Mouse (Mus musculus) urinary bladder, adult 18-20 months (tissue): ENCODE data around the gene Myoz2.
A peak's percentile ranks its signal among the peaks of the same experiment; 100 is the strongest.

Source experiments
- DNase-seq, 2 experiments: peaks; one replicate each; pipeline ENCODE4 v3.0.0; 2022; ENCODE audit warnings: low spot score in 2 of 2, mixed read lengths in 2 of 2

Myoz2 gene

GRCm38 (mm10) chr3:123007386-123007785, 27.4 kb downstream of the Myoz2 start:
- no peak for DNase-seq

DNA sequence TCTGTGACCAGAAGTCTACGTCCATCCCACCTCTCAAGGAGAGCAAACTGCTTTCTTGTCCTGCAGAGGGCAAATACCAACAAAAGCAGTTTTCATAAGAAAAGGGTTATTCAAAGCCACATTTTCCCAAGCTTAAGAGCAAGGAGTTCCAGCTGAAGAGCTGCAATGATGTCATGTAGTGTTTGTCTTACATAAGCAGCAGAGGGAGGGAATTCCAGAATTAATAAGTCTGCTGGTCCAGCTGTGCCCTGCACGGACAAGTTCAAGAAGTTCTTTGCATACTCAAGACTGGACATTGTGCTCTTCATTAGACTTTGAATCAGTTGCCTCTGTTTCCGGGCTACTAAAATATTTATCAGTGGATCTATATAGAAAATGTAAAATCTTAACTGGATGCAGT, 33.8 kb downstream of the Myoz2 start:
- no peak for DNase-seq

GRCm38 (mm10) chr3:122998511-122998910, 36.3 kb downstream of the Myoz2 start:
- DNase-seq, result no peak

DNA sequence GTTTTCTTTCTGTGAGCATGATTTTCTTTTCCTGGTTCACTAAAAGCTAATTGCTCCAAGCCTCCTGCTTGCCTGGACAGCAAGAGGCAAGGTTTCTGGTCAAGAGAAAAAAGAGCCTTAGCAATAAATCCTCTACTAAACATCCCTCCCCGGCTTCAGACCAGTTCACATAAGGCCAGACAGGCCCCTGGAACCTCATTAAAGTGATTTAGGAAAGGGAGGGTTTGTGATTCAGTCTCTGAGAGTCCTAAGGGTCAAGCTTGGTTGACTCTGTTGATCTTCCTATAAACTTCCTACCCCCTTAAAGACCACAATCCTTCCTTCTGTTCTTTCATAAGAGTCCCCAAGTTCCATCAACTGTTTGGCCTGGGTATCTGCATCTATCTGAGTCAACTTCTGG, 37.8 kb downstream of the Myoz2 start:
- DNase-seq, result no peak

DNA sequence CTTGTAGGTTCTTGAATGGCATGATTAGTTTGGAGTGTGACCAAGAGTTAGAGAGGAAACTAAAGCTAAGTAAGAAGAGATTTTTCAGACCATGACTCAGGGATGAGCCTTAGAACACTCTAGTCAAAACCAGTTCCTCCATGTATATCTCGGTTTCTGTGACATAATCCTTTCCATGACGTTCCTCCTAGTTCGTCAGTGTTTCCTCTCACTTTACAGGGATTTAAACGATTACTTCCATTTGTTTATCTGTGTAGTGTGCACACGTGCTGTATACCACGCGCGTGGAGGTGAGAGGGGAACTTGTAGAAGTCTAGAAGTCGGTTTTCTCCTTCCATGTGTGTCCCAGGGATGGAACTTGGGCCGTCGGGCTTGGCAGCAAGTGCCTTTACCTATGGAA, 47.9 kb downstream of the Myoz2 start:
- no peak for DNase-seq

GRCm38 (mm10) chr3:122986386-122986785, 48.4 kb downstream of the Myoz2 start:
- DNase-seq, result peak in 1 of 2 experiments; percentile 8

GRCm38 (mm10) chr3:122985183-122985944, 49.5 kb downstream of the Myoz2 start:
- DNase-seq, result no peak

DNA sequence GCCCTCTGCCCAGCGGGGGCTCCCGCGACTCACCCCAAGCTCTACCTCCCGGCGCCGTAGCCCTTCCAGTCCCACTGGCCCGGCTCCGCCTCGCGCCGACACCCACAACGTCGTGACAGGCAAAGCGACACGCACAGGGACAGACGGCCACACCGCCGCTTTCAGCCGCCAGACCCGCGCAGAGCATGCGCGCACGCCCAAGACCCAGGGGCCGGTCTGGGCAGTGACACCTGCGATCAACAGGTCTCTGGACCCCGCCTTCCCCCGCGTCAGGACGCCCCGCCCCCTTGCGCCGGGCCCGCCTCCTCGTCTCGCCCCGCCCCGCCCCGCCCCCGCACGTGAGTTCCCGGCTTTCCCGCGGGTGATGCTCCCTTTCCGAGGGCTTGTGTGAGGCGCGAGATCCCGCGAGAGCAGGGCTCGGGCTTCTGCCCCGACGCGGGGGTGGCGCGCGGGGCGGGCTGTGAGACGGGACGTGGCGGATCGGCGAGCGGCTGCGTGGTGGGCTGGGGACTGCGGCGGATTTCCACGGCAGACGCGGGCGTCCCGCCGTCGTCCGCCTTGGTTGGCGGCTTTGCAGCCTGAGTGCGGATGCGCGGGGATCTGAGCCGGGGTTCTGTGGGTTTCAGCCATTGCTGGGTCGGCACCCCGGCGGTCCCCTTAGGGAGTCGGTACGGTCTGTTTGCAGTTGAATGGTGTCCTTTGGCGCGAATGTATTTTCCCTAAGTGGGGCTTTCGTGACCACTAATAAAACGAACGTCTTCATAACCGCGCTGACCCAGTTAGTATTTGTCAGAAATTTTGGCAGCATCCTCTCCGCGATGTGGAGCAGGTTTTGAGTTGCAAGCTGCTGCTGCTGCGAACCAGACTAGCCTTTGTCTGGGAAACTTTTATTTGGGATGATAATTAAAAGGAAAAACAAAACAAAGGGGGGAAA, 50.3 kb downstream of the Myoz2 start, which contains the start of gene Usp53:
Gene Usp53 (minus strand): TSS at position 262 of the 934 bp plus-strand sequence.
- peak; percentile 89 to 91 for DNase-seq

GRCm38 (mm10) chr3:122983849-122984248, 51.0 kb downstream of the Myoz2 start:
- DNase-seq, result peak in 1 of 2 experiments; percentile 55

- no peak for DNase-seq
Observed at GRCm38 (mm10) chr3:122975964-122976363, 58.9 kb downstream of the Myoz2 start.

- DNase-seq, result no peak
Observed at GRCm38 (mm10) chr3:122975363-122975762, 59.5 kb downstream of the Myoz2 start.

DNA sequence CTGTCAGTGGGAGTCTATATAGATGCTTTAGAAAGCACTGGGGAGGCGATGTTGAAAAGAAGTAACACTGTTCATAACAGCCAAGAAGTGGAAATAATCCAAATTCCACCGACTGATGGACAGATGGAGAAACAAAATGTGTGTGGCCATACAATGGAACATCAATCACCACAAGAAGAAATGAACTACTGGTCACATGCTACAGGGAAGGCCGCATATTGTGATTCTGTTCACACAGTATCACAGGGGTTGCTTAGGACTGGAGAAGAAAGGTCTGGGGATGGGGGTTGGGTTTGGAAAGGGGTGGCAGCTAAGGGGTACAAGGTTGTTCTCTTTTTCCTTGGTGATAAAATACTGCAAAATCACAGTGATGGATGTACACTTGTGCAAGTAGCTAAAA, 60.0 kb downstream of the Myoz2 start:
- no peak for DNase-seq

DNA sequence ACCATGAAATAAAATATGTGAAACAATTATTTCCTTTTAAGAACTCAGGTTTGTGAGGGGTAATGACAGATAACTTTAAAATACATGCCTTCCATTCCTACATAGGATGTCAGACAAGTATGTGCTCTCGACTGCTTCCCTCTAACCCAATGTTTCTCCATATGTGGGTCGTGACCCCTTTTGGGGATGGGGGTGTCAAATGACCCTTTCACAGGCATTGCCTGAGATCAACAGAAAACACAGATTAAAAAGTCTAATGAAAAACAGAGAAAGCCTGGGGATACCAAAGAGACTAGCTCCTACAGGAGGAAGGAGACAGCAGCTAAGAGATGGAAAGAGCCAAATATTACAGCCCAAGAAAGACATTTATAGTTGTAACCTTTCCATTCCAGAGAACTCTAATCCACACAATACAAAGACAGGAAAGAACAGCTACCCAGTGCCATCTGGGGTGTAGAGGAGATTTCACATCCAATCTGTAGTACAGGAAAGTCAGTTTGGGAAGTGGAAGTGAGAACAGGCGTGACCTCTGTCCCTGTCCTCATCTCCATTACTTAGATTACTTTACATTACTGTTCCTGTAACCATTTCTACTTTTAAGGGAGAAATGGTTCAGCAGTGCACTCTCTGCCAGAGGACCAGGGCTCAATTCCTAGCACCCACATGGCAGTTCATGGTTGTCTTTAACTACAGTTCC, 62.5 kb downstream of the Myoz2 start:
- DNase-seq, result no peak

DNA sequence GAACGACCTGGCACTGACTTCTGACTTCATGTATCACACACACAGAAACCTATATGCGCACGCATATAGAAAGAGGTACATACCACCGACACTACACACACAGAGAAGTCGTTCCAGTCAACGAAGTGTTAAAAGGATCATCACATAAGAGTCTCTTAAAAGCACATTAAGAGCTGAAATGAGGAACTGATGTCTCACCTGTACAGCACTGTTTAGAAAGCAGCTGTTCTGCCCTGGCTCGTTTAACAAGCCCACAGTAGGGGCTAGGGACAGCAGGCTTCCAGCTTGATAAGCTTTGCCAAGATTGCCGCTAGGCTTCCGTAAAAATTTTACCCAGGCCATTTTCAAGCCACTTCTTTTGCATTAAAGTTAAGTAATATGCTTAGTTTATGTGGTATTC, 66.4 kb downstream of the Myoz2 start:
- DNase-seq, result no peak

GRCm38 (mm10) chr3:122964301-122964700, 70.5 kb downstream of the Myoz2 start:
- no peak for DNase-seq
